Mouse (Mus musculus): ENCODE measurements around the gene Omt2a.
"Not testable (repeated sequence)": the region's sequence is repeated elsewhere in the genome, so short reads cannot be mapped to it uniquely, and the experiment has no call there.

DNA sequence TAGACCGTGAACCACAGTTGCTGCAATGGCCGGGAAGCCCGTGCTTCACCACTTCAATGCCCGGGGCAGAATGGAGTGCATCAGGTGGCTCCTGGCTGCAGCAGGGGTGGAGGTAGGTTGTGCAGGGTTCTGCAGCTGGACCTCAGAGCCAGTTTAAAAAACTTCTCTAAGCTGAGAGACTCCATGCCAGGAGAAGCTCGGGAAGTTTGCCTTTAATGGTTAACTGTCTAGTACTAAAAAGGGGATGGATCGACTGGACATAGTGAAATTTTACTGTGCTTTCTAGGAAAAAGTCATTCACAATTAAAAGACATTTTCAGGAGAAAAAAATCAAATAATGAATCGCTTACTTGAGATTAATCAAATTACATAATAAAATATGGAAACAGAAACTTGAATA is 19.8 kb downstream of the Omt2a start:
- TF ChIP-seq CTCF (IDR thresholded peaks at IDR 0.05; ENCODE audit: borderline replicate concordance, insufficient read depth, low read depth, low read length); POLR2A (IDR thresholded peaks at IDR 0.05; ENCODE audit: borderline replicate concordance, insufficient read depth, low read length): not testable (repeated sequence)
